Mouse (Mus musculus): Measurements from ENCODE around the gene Lipi. TPM values are rescaled to one million over a fixed set of nuclear protein-coding genes. Genes with fewer than 3 reads are reported as not detected.

The Lipi gene
- polyA plus RNA-seq (2012; rRNA removed): not detected in 2 replicates

- H3K4me1 ChIP-seq (ENCODE audit: control insufficient read depth, insufficient read depth, low read length): no peaks in the 10 kb centered on the region
- no peak within 1 kb of the TSS for H3K27ac ChIP-seq (ENCODE audit: insufficient read depth, low read length)
- no peak for DNase-seq
- 81% methylated on average over 7 of the region's 7 CpGs for whole genome bisulfite sequencing
- no peak within 1 kb of the TSS for H3K4me3 ChIP-seq (replicated peaks; ENCODE audit: insufficient read depth, low read depth, low read length)
- no peak for TF ChIP-seq POLR2A (IDR thresholded peaks at IDR 0.05; ENCODE audit: borderline replicate concordance, insufficient read depth, low read length)
- no peak for TF ChIP-seq CTCF (IDR thresholded peaks at IDR 0.05; ENCODE audit: borderline replicate concordance, insufficient read depth, low read depth, low read length)
- H3K27me3 ChIP-seq (ENCODE audit: control insufficient read depth, insufficient read depth, low read length): no peaks in the 10 kb centered on the region
Observed at GRCm38 (mm10) chr16:75585961-75586360, at the start of gene Lipi. TSS of gene Lipi (minus strand) at chr16:75586061.

- WGBS: 93% methylated on average over 2 of the region's 2 CpGs
- no peak overlapping the region for H3K27ac ChIP-seq (ENCODE audit: insufficient read depth, low read length)
- H3K4me3 ChIP-seq (replicated peaks; ENCODE audit: insufficient read depth, low read depth, low read length): no peak overlapping the region
- TF ChIP-seq CTCF (IDR thresholded peaks at IDR 0.05; ENCODE audit: borderline replicate concordance, insufficient read depth, low read depth, low read length): no peak
- no peak for TF ChIP-seq POLR2A (IDR thresholded peaks at IDR 0.05; ENCODE audit: borderline replicate concordance, insufficient read depth, low read length)
- no peaks in the 10 kb centered on the region for H3K4me1 ChIP-seq (ENCODE audit: control insufficient read depth, insufficient read depth, low read length)
- DNase-seq: no peak
- no peaks in the 10 kb centered on the region for H3K27me3 ChIP-seq (ENCODE audit: control insufficient read depth, insufficient read depth, low read length)
Observed at GRCm38 (mm10) chr16:75627862-75628261, 42.0 kb upstream of the Lipi start.

GRCm38 (mm10) chr16:75617651-75618349, 31.9 kb upstream of the Lipi start:
- no peak overlapping the region for H3K27ac ChIP-seq (ENCODE audit: insufficient read depth, low read length)
- no peaks in the 10 kb centered on the region for H3K27me3 ChIP-seq (ENCODE audit: control insufficient read depth, insufficient read depth, low read length)
- no peak for TF ChIP-seq POLR2A (IDR thresholded peaks at IDR 0.05; ENCODE audit: borderline replicate concordance, insufficient read depth, low read length)
- no peak; the same call in 1 of the 2 replicates for TF ChIP-seq CTCF (IDR thresholded peaks at IDR 0.05; ENCODE audit: borderline replicate concordance, insufficient read depth, low read depth, low read length)
- H3K4me1 ChIP-seq (ENCODE audit: control insufficient read depth, insufficient read depth, low read length): no peaks in the 10 kb centered on the region
- DNase-seq: peak in 1 of 2 experiments; percentile 10
- WGBS: 69% methylated on average over 2 of the region's 2 CpGs
- H3K4me3 ChIP-seq (replicated peaks; ENCODE audit: insufficient read depth, low read depth, low read length): no peak overlapping the region

GRCm38 (mm10) chr16:75612561-75612960, 26.7 kb upstream of the Lipi start:
- DNase-seq: no peak
- no peak overlapping the region for H3K27ac ChIP-seq (ENCODE audit: insufficient read depth, low read length)
- no peaks in the 10 kb centered on the region for H3K27me3 ChIP-seq (ENCODE audit: control insufficient read depth, insufficient read depth, low read length)
- no peak for TF ChIP-seq POLR2A (IDR thresholded peaks at IDR 0.05; ENCODE audit: borderline replicate concordance, insufficient read depth, low read length)
- TF ChIP-seq CTCF (IDR thresholded peaks at IDR 0.05; ENCODE audit: borderline replicate concordance, insufficient read depth, low read depth, low read length): no peak
- H3K4me3 ChIP-seq (replicated peaks; ENCODE audit: insufficient read depth, low read depth, low read length): no peak overlapping the region
- H3K4me1 ChIP-seq (ENCODE audit: control insufficient read depth, insufficient read depth, low read length): no peaks in the 10 kb centered on the region

GRCm38 (mm10) chr16:75606415-75606814, 20.6 kb upstream of the Lipi start:
- Histone ChIP-seq H3K27me3 (ENCODE audit: control insufficient read depth, insufficient read depth, low read length) (no peaks in the 10 kb centered on the region), H3K27ac (ENCODE audit: insufficient read depth, low read length) (no peak overlapping the region), H3K4me1 (ENCODE audit: control insufficient read depth, insufficient read depth, low read length) (no peaks in the 10 kb centered on the region), H3K4me3 (replicated peaks; ENCODE audit: insufficient read depth, low read depth, low read length) (no peak overlapping the region)
- DNase-seq: no peak
- WGBS: 87% methylated on average over 1 of the region's 1 CpGs
- TF ChIP-seq CTCF (IDR thresholded peaks at IDR 0.05; ENCODE audit: borderline replicate concordance, insufficient read depth, low read depth, low read length): no peak

- DNase-seq: no peak
- 7% methylated on average over 15 of the region's 15 CpGs for WGBS
- no peaks in the 10 kb centered on the region for H3K27me3 ChIP-seq (ENCODE audit: control insufficient read depth, insufficient read depth, low read length)
- peak overlapping the region; percentile 91 for H3K4me3 ChIP-seq (replicated peaks; ENCODE audit: insufficient read depth, low read depth, low read length)
- no peaks in the 10 kb centered on the region for H3K4me1 ChIP-seq (ENCODE audit: control insufficient read depth, insufficient read depth, low read length)
- H3K27ac ChIP-seq (ENCODE audit: insufficient read depth, low read length): no peak overlapping the region
- TF ChIP-seq CTCF (IDR thresholded peaks at IDR 0.05; ENCODE audit: borderline replicate concordance, insufficient read depth, low read depth, low read length): no peak
- no peak for TF ChIP-seq POLR2A (IDR thresholded peaks at IDR 0.05; ENCODE audit: borderline replicate concordance, insufficient read depth, low read length)
Observed at GRCm38 (mm10) chr16:75593501-75594183, 7.8 kb upstream of the Lipi start.

GRCm38 (mm10) chr16:75592671-75593500, 7.0 kb upstream of the Lipi start, which contains the start of gene Rbm11:
TSS of gene Rbm11 (plus strand) at chr16:75592844.
- under 1% methylated on average over 55 of the region's 55 CpGs for WGBS
- peak; percentile 81 to 83 for DNase-seq
- H3K27ac ChIP-seq (ENCODE audit: insufficient read depth, low read length): no peak within 1 kb of the TSS
- H3K4me1 ChIP-seq (ENCODE audit: control insufficient read depth, insufficient read depth, low read length): no peaks in the 10 kb centered on the region
- H3K27me3 ChIP-seq (ENCODE audit: control insufficient read depth, insufficient read depth, low read length): no peaks in the 10 kb centered on the region
- TF ChIP-seq CTCF (IDR thresholded peaks at IDR 0.05; ENCODE audit: borderline replicate concordance, insufficient read depth, low read depth, low read length): no peak
- peak; percentile 26; the same call in 1 of the 2 replicates for TF ChIP-seq POLR2A (IDR thresholded peaks at IDR 0.05; ENCODE audit: borderline replicate concordance, insufficient read depth, low read length)
- H3K4me3 ChIP-seq (replicated peaks; ENCODE audit: insufficient read depth, low read depth, low read length): peak within 1 kb of the TSS; percentile 91
